Mouse (Mus musculus): Measurements from ENCODE around the gene Pde3a. TPM values are rescaled to one million over a fixed set of nuclear protein-coding genes. Genes with fewer than 3 reads are reported as not detected.

Pde3a gene
- polyA plus RNA-seq, 1 experiment from 2014 or later, result 3.7 TPM

DNA sequence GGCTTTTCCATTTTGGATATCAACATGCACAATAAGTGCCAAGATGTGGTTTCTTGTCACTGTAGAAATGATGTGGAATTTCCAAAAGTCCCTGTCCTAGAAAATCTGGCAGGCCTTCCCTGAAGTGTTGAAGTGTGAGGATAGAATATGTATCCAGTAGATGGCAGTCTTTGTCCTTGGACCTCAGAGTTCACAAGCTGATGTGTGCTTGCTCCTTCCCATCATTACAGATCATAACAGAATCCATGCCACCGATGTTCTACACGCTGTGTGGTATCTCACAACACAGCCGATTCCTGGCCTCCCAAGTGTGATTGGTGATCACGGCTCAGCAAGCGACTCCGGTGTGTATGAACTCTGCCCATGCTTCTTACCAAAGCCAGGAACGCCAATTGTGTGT lies 238.2 kb downstream of the Pde3a start:
- no peaks in the 10 kb centered on the region for H3K27me3 ChIP-seq
- no peak overlapping the region for H3K4me3 ChIP-seq
- peaks cover 5% of the 10 kb centered on the region; the same call in 1 of the 2 replicates for H3K4me1 ChIP-seq
- no peaks in the 10 kb centered on the region for H3K9me3 ChIP-seq (replicated peaks)
- H3K27ac ChIP-seq, result no peak overlapping the region
- no peak for ATAC-seq (ENCODE audit: low FRiP score)
- no peak overlapping the region for H3K9ac ChIP-seq
- no peak overlapping the region for H3K4me2 ChIP-seq (replicated peaks)
- no peaks in the 10 kb centered on the region for H3K36me3 ChIP-seq
- WGBS, result 73% methylated on average over 7 of the region's 7 CpGs

DNA sequence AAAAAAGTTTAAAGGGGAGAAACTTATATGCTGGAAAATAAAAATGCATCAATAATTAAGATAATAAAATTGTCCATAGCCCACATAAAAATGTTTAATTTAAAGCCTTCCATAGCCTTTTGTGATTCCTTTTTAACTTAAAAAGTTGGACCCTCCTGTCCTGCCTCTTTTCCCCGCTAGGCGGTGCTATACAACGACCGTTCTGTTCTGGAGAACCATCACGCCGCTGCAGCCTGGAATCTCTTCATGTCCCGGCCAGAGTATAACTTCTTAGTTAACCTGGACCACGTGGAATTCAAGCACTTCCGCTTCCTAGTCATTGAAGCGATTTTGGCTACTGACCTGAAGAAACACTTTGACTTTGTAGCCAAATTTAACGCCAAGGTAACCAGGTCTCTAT lies 239.6 kb downstream of the Pde3a start:
- ATAC-seq (ENCODE audit: low FRiP score), result no peak
- H3K9ac ChIP-seq, result no peak overlapping the region
- no peak overlapping the region for H3K4me3 ChIP-seq
- H3K27ac ChIP-seq, result no peak overlapping the region
- no peaks in the 10 kb centered on the region for H3K9me3 ChIP-seq (replicated peaks)
- whole genome bisulfite sequencing, result 17% methylated on average over 11 of the region's 11 CpGs
- no peaks in the 10 kb centered on the region for H3K36me3 ChIP-seq
- peaks cover 5% of the 10 kb centered on the region; the same call in 1 of the 2 replicates for H3K4me1 ChIP-seq
- no peak overlapping the region for H3K4me2 ChIP-seq (replicated peaks)
- H3K27me3 ChIP-seq, result peaks cover 4% of the 10 kb centered on the region; the same call in 1 of the 2 replicates

DNA sequence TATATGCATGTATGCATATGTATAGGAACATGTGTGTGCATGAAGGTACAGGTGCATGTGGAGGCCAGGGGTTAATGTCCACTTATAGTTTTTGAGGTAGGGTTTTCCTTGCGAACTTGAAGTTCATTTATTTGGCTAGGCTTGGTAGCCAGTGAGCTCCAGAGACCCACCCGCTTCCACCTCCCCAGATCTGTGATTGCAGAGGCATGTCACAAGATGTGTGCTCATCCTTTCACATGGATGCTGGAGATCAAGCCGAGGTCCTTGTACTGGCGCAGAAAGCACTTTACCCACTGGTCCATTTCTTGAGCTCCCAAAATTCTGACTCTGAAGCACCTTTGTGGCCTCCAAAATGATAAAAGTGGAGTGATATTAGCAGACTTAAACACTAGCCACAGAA lies 245.8 kb downstream of the Pde3a start:
- H3K4me2 ChIP-seq (replicated peaks), result no peak overlapping the region
- H3K4me1 ChIP-seq, result peaks cover 9% of the 10 kb centered on the region; the same call in 1 of the 2 replicates
- ATAC-seq (ENCODE audit: low FRiP score), result 0 out of 2 replicates have a peak, but pooled peaks have one; percentile 2
- H3K36me3 ChIP-seq, result no peaks in the 10 kb centered on the region
- 68% methylated on average over 4 of the region's 4 CpGs for WGBS
- H3K9me3 ChIP-seq (replicated peaks), result no peaks in the 10 kb centered on the region
- no peak overlapping the region for H3K27ac ChIP-seq
- H3K4me3 ChIP-seq, result no peak overlapping the region
- H3K27me3 ChIP-seq, result peaks cover 4% of the 10 kb centered on the region; the same call in 1 of the 2 replicates
- H3K9ac ChIP-seq, result no peak overlapping the region

DNA sequence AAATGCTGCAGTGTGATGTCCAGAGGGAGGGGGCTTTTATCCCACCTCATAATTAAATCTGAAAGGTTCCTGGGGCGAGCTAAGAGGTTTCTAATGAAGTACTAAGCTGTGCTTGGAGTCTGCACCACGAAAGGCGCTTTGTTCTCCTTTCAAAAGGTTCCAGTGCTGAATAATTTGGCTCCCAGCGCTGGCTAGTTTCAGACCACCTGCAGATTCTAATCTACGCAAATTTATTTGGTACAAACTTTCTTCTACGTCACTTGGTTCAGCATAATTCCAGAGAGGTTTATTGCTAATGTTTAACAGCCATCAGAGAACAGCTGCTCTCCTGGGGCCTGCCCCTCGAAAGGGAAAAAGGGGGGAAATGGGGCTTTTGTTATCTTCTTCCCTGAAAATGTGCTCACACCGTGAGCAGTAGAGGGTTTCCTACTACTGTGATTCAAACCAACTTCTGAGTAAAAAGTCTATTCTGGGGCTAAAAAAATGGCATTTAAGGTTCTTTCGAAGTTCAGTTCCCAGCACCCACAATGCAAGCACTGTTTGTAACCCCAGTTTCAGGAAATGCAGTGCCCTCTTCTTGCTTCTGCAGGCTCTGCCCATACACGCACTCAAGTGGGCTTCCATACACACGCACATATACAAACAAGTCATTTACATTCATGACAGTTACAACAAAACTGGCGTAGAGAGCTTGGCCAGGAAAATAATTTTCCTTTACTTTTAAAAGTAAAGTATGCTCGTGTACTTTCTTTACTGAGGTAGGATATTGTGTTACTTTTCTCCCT lies 246.8 kb downstream of the Pde3a start:
- no peak overlapping the region for H3K9ac ChIP-seq
- peaks cover 9% of the 10 kb centered on the region; the same call in 1 of the 2 replicates for H3K4me1 ChIP-seq
- H3K27ac ChIP-seq, result no peak overlapping the region
- 0 out of 2 replicates have a peak overlapping the region, but pooled peaks have one; percentile 13 for H3K4me2 ChIP-seq (replicated peaks)
- 7% methylated on average over 13 of the region's 13 CpGs for WGBS
- H3K27me3 ChIP-seq, result peaks cover 4% of the 10 kb centered on the region; the same call in 1 of the 2 replicates
- ATAC-seq (ENCODE audit: low FRiP score), result peak; percentile 91
- no peaks in the 10 kb centered on the region for H3K36me3 ChIP-seq
- no peaks in the 10 kb centered on the region for H3K9me3 ChIP-seq (replicated peaks)
- no peak overlapping the region for H3K4me3 ChIP-seq

DNA sequence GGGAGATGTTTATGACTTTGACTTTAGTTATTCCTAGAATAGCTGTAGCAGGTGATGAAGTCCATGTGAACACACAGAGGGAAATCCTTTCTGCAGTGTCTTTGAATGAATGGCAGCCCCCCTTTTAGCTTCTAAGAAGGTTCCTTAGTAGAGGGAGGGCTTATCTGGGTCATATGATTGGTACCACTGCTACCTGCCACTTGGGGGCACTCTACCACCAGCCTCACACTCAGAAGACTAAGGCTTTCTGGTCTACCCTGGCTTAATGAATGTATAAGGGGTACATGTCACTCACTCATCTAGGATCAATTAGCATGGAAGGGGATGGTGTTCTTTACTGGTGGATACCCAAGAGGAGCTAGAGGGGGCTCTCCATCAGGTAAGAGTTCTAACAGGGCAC lies 250.4 kb downstream of the Pde3a start:
- Histone ChIP-seq H3K36me3 (no peaks in the 10 kb centered on the region), H3K4me3 (no peak overlapping the region), H3K4me1 (peaks cover 9% of the 10 kb centered on the region; the same call in 1 of the 2 replicates), H3K27me3 (no peaks in the 10 kb centered on the region), H3K9me3 (replicated peaks) (no peaks in the 10 kb centered on the region), H3K4me2 (replicated peaks) (no peak overlapping the region), H3K27ac (no peak overlapping the region), H3K9ac (no peak overlapping the region)
- ATAC-seq (ENCODE audit: low FRiP score), result no peak

DNA sequence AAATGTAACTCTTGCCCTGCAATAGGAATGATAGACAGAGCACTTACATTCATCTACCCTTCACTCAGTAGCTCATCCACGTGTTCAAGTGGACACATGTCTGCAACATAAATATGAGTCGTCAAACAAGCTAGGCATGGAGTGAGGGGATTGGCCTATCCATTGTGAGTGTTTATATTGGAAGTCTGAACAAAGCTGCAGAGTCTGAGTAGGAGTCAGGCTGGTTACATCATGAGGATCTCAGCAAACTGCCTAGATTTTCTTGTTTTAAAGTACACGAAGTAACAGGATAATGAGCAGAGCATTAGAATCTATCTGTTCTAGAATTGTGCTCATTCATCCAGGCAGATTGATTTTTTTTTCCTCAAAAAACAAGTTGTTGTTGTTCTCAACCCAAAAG lies 252.1 kb downstream of the Pde3a start:
- Histone ChIP-seq H3K4me1 (no peaks in the 10 kb centered on the region), H3K9me3 (replicated peaks) (no peaks in the 10 kb centered on the region), H3K27me3 (no peaks in the 10 kb centered on the region), H3K4me3 (no peak overlapping the region), H3K27ac (no peak overlapping the region), H3K36me3 (no peaks in the 10 kb centered on the region), H3K9ac (no peak overlapping the region), H3K4me2 (replicated peaks) (no peak overlapping the region)
- no peak for ATAC-seq (ENCODE audit: low FRiP score)
- WGBS, result 89% methylated on average over 3 of the region's 3 CpGs

DNA sequence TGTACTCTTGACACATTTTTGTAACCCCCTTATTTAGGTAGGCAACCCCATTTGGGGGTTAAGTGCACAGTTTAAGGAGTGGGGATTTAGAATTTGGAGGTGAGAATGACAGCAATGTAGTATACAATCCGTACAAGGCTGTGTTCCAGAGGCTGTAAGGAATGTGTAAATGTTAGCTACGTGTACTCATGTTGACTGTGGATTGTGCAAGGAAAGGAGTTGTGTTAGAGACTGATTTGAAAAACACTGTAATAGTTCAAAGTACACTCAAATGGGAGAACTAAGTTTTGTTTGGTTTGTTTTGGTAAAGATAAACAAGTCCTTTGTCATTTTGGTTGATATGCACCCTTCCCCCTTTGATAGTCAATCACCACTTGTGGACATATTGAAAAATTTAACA lies 273.5 kb downstream of the Pde3a start:
- no peaks in the 10 kb centered on the region for H3K36me3 ChIP-seq
- no peak overlapping the region for H3K4me3 ChIP-seq
- WGBS, result 84% methylated on average over 2 of the region's 2 CpGs
- H3K27ac ChIP-seq, result no peak overlapping the region
- H3K4me1 ChIP-seq, result no peaks in the 10 kb centered on the region
- no peaks in the 10 kb centered on the region for H3K27me3 ChIP-seq
- no peak overlapping the region for H3K9ac ChIP-seq
- H3K4me2 ChIP-seq (replicated peaks), result no peak overlapping the region
- H3K9me3 ChIP-seq (replicated peaks), result no peaks in the 10 kb centered on the region
- no peak for ATAC-seq (ENCODE audit: low FRiP score)

DNA sequence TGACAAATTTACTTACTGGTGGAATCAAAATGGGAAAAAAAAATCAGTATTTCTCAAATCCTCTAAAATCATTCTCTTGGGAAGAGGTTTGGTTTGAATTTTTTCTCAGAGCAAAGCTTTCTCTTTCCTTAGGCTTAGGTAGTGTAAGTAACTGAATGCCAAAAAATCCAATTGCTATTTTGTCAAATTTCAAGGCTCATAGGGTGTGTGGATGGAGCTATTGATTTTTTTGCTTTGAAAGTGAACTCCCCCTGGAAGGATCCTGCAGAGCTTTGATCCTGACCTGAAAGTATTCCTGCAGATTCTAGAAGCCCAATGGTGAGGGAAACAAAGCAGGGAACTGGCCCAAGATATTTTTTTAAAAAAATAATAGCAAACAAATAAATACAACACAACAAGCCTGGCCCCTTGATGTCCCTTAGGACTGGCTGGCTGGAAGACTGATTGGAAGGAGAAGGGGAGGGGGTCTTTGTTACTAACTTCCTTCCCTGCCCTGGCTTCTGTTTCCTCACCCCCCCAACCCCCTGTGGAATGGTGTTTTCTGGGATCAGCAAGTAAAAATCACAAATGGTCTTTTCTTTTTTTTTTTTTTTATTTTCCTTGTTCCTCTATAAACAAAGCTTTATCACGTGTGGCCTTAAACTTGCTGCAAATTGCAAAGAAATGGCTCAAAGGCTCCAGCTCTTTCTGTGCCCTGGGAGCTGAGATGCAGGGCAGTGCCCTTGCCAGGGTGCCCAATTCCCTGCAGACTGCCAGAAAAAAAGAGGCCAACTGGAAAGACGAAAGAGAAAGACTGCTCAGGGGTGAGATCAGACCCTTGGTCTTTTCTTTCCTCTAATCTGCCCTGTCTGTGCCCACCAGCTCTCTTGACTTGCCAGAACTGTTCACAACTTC lies 274.9 kb downstream of the Pde3a start, which contains the start of gene Slco1c1:
TSS of gene Slco1c1 (plus strand) at position 622 of the 894 bp plus-strand sequence.
- no peak for ATAC-seq (ENCODE audit: low FRiP score)
- H3K9ac ChIP-seq, result no peak within 1 kb of the TSS
- no peaks in the 10 kb centered on the region for H3K36me3 ChIP-seq
- H3K4me2 ChIP-seq (replicated peaks), result no peak within 1 kb of the TSS
- no peak within 1 kb of the TSS for H3K4me3 ChIP-seq
- H3K27me3 ChIP-seq, result no peaks in the 10 kb centered on the region
- H3K27ac ChIP-seq, result no peak within 1 kb of the TSS
- no peaks in the 10 kb centered on the region for H3K4me1 ChIP-seq
- 51% methylated on average over 2 of the region's 2 CpGs for WGBS
- H3K9me3 ChIP-seq (replicated peaks), result no peaks in the 10 kb centered on the region

DNA sequence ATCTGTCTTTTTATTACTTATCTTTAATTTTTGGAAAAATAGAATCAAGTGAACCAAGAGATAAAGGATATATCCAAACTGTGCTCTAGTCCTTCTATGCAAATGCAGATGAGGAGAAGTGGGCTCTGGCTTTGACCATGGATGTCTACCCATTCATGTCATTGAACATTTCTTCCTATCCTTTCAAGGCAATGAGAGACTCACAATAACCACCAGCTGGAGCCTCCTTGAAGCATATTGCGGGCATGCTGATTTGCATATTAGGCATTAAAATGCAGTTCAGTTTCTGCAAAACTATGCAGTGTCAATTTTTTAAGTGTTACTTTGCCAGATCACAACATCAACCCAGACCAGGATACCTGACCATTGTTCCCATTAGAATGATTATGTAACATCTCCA lies 276.7 kb downstream of the Pde3a start:
- Histone ChIP-seq H3K4me1 (no peaks in the 10 kb centered on the region), H3K4me3 (no peak overlapping the region), H3K27me3 (no peaks in the 10 kb centered on the region), H3K9me3 (replicated peaks) (no peaks in the 10 kb centered on the region), H3K9ac (no peak overlapping the region), H3K27ac (no peak overlapping the region), H3K4me2 (replicated peaks) (no peak overlapping the region), H3K36me3 (no peaks in the 10 kb centered on the region)
- ATAC-seq (ENCODE audit: low FRiP score), result no peak
- WGBS, result 35% methylated on average over 1 of the region's 1 CpGs

DNA sequence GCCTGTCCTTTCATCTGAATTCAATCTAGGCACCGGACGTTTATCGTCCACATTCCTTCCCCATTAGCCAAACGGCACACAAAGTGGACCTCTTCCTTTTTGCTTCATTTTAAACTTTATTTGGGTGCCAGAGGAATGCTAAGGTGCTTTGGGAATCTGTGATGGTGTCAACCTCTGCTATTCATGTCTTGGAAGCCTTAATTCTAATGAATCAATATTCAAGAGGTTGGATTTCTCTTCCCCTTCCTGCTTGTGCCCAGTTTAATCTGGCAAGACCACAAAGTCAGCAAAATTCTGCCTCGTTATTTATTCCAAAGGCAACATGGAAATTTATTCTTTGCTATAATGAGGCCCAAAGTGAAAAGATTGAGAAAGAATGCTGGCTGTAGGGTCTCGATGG lies 281.8 kb downstream of the Pde3a start:
- Histone ChIP-seq H3K9ac (no peak overlapping the region), H3K27ac (no peak overlapping the region), H3K9me3 (replicated peaks) (no peaks in the 10 kb centered on the region), H3K4me1 (no peaks in the 10 kb centered on the region), H3K36me3 (no peaks in the 10 kb centered on the region), H3K4me2 (replicated peaks) (no peak overlapping the region), H3K4me3 (no peak overlapping the region), H3K27me3 (no peaks in the 10 kb centered on the region)
- WGBS, result 86% methylated on average over 6 of the region's 6 CpGs
- ATAC-seq (ENCODE audit: low FRiP score), result no peak

DNA sequence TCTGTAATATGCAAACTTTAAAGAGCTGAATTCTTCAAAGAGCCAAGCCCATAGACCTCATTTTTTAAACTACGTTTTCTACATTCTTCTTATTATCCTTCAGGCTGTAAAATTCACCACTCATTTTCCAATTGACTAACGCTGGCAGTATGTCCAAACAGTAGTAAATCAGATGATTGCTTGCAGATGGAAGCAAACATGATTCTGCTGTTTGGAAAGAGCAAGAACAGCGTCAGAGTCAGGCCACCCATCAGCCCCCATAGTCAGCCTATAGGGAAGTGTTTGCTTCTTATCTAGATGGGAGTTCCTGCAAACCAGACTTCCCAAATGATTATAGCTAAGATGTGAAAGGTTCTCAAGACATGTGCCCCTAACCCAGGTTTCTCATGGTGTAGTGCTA lies 288.2 kb downstream of the Pde3a start:
- 79% methylated on average over 3 of the region's 3 CpGs for WGBS
- no peak overlapping the region for H3K4me2 ChIP-seq (replicated peaks)
- H3K36me3 ChIP-seq, result no peaks in the 10 kb centered on the region
- no peaks in the 10 kb centered on the region for H3K9me3 ChIP-seq (replicated peaks)
- H3K4me3 ChIP-seq, result no peak overlapping the region
- no peaks in the 10 kb centered on the region for H3K4me1 ChIP-seq
- no peaks in the 10 kb centered on the region for H3K27me3 ChIP-seq
- ATAC-seq (ENCODE audit: low FRiP score), result no peak
- no peak overlapping the region for H3K27ac ChIP-seq
- H3K9ac ChIP-seq, result no peak overlapping the region

DNA sequence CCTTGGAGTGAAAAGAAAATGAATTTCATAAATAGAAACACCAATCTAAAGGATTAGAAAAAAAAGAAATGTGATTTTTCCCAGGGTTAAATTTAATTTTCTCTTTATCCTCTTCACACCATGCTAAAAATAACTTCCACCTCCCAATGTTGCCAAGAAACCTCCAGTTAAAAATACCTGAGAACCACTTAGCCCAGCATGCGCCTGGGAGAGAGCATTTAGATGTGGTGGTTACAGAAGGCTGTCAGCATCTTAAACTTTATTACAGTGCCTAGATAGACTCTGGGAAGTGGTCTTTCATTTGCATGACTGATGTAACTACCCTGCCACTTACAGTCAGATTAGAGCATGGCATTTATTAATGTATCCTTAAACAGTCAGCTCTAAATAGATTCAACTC lies 292.1 kb downstream of the Pde3a start:
- no peaks in the 10 kb centered on the region for H3K4me1 ChIP-seq
- no peak overlapping the region for H3K4me2 ChIP-seq (replicated peaks)
- 84% methylated on average over 1 of the region's 1 CpGs for WGBS
- no peak overlapping the region for H3K9ac ChIP-seq
- H3K9me3 ChIP-seq (replicated peaks), result no peaks in the 10 kb centered on the region
- no peak overlapping the region for H3K4me3 ChIP-seq
- no peak overlapping the region for H3K27ac ChIP-seq
- ATAC-seq (ENCODE audit: low FRiP score), result no peak
- no peaks in the 10 kb centered on the region for H3K27me3 ChIP-seq
- no peaks in the 10 kb centered on the region for H3K36me3 ChIP-seq
